Mouse (Mus musculus): ENCODE measurements at regions not wholly inside any gene's neighbourhood (a gene's known extent, or its start where the extent isn't known, plus 50 kb on each side); places are given as distances from the start of the nearest gene placed in this dataset.

DNA sequence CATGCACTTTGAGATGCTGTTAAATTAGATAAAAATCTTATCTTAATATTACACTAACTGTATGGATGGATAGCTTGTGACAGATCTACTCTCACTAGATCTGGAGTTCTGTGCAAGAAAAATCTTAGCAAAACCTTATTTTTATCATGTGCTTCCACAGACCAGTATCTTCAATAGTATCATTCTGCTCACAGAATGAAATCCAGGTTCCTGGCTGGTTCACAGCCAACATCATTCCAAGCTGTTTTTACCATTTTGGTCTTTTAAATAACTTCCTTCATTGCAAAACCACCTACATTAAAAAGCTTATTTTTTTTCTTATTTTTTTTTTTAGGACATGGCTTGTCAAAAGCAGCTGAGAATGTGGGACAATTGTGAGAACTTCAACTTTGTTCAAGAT is 276.1 kb upstream of the Tbc1d2b start:
- TF ChIP-seq POLR2A (IDR thresholded peaks at IDR 0.05; ENCODE audit: borderline replicate concordance, low read depth, low read length) = no peak
- TF ChIP-seq CTCF (IDR thresholded peaks at IDR 0.05; ENCODE audit: low read depth, low read length) = no peak

All from bone marrow macrophage, adult 2 months (primary cell).